Mouse (Mus musculus): ENCODE measurements at regions not wholly inside any gene's neighbourhood (a gene's known extent, or its start where the extent isn't known, plus 50 kb on each side); places are given as distances from the start of the nearest gene placed in this dataset.

DNA sequence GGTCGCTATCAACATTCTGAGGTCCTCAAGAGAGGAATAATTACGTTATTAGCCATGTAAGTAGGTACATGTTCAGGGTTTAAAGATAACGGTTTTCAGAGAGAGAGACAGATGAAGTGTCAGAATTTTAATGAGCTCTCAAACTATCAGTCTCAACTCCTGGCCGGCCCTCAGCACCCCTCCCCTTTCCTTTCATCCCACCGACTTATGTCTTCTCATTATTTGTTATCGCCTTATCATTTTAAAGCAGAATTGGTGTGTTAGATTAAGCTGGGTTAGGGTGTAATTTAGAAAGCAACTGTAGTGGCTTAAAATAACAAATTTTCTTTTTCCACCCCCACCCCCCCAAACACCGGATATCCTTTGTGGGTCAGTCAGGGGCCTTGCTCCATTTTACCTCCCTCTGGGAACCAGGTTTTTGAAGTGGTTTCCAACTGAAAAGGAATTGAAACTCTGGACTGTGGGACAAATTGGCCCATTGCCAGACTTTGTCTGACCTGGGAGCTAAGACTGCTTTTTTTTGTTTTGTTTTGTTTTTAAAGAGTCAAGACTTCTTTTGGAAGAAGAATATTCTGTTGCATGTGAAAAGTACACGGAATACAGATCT, 72.5 kb upstream of the Ppp1r12a start:
- DNase-seq (ENCODE audit: extremely low read depth, low read depth, low spot score): no peak
- Histone ChIP-seq H3K36me3 (ENCODE audit: control insufficient read depth, insufficient read depth, low read length) (no peaks in the 10 kb centered on the region), H3K27ac (replicated peaks; ENCODE audit: insufficient read depth, low read depth, low read length) (no peak overlapping the region), H3K27me3 (ENCODE audit: control insufficient read depth, insufficient read depth, low read length) (no peaks in the 10 kb centered on the region), H3K4me3 (ENCODE audit: insufficient read depth, low read depth, low read length) (no peak overlapping the region), H3K4me1 (ENCODE audit: control insufficient read depth, insufficient read depth, low read length) (no peaks in the 10 kb centered on the region), H3K9ac (ENCODE audit: low read depth, low read length) (no peak overlapping the region), H3K79me2 (ENCODE audit: control insufficient read depth, insufficient read depth, low read length) (no peaks in the 10 kb centered on the region)
- WGBS: 68% methylated on average over 8 of the region's 8 CpGs
- TF ChIP-seq POLR2A (IDR thresholded peaks at IDR 0.05; ENCODE audit: extremely low read depth, insufficient read depth, low read length) (no peak), CTCF (IDR thresholded peaks at IDR 0.05; ENCODE audit: low read depth, low read length) (no peak)

DNA sequence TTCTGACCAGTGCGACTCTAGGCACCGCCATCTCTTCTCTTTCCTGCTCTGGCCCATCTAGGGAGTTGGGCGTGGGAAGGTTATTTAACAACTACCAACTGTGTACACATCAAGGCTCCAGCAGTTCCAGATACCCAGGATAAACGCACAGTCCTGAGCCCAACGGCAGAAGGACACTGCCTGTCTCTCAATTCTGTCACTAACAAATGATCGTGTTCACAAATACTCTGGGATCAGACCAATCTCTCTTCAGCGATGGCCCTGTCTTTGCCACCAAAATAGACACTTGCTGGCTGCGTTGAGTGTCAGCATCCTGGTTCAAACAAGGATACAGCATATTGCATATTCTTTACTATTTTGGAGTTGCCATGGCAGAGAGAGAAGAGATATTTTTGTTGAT, 73.1 kb upstream of the Ppp1r12a start:
- no peaks in the 10 kb centered on the region for H3K27me3 ChIP-seq (ENCODE audit: control insufficient read depth, insufficient read depth, low read length)
- H3K27ac ChIP-seq (replicated peaks; ENCODE audit: insufficient read depth, low read depth, low read length): no peak overlapping the region
- H3K36me3 ChIP-seq (ENCODE audit: control insufficient read depth, insufficient read depth, low read length): no peaks in the 10 kb centered on the region
- no peak for DNase-seq (ENCODE audit: extremely low read depth, low read depth, low spot score)
- H3K4me3 ChIP-seq (ENCODE audit: insufficient read depth, low read depth, low read length): no peak overlapping the region
- no peaks in the 10 kb centered on the region for H3K79me2 ChIP-seq (ENCODE audit: control insufficient read depth, insufficient read depth, low read length)
- H3K9ac ChIP-seq (ENCODE audit: low read depth, low read length): no peak overlapping the region
- 43% methylated on average over 8 of the region's 8 CpGs for WGBS
- H3K4me1 ChIP-seq (ENCODE audit: control insufficient read depth, insufficient read depth, low read length): no peaks in the 10 kb centered on the region
- TF ChIP-seq CTCF (IDR thresholded peaks at IDR 0.05; ENCODE audit: low read depth, low read length) (no peak), POLR2A (IDR thresholded peaks at IDR 0.05; ENCODE audit: extremely low read depth, insufficient read depth, low read length) (no peak)

DNA sequence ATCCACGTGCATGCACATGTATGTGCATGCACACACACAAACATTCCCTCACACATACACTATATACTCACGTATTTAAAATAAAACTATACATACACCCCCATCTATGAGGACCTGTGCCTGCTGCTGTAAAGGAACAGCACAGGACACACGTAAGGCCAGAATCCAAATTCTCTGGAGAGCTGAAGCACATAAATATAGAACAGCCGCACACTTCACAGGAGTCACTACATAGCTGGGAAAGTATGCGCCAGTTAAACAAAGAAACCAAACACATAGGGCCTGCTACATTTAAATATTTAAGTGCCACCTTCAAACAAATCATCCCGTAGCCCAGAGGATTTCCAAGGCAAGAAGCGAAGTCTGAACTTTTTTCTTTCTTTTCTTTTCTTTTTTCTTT, 73.8 kb upstream of the Ppp1r12a start:
- H3K36me3 ChIP-seq (ENCODE audit: control insufficient read depth, insufficient read depth, low read length): no peaks in the 10 kb centered on the region
- no peak overlapping the region for H3K27ac ChIP-seq (replicated peaks; ENCODE audit: insufficient read depth, low read depth, low read length)
- H3K4me1 ChIP-seq (ENCODE audit: control insufficient read depth, insufficient read depth, low read length): no peaks in the 10 kb centered on the region
- H3K4me3 ChIP-seq (ENCODE audit: insufficient read depth, low read depth, low read length): no peak overlapping the region
- H3K27me3 ChIP-seq (ENCODE audit: control insufficient read depth, insufficient read depth, low read length): no peaks in the 10 kb centered on the region
- WGBS: 93% methylated on average over 7 of the region's 7 CpGs
- no peak for TF ChIP-seq POLR2A (IDR thresholded peaks at IDR 0.05; ENCODE audit: extremely low read depth, insufficient read depth, low read length)
- no peak for TF ChIP-seq CTCF (IDR thresholded peaks at IDR 0.05; ENCODE audit: low read depth, low read length)
- DNase-seq (ENCODE audit: extremely low read depth, low read depth, low spot score): no peak
- H3K79me2 ChIP-seq (ENCODE audit: control insufficient read depth, insufficient read depth, low read length): no peaks in the 10 kb centered on the region
- no peak overlapping the region for H3K9ac ChIP-seq (ENCODE audit: low read depth, low read length)

DNA sequence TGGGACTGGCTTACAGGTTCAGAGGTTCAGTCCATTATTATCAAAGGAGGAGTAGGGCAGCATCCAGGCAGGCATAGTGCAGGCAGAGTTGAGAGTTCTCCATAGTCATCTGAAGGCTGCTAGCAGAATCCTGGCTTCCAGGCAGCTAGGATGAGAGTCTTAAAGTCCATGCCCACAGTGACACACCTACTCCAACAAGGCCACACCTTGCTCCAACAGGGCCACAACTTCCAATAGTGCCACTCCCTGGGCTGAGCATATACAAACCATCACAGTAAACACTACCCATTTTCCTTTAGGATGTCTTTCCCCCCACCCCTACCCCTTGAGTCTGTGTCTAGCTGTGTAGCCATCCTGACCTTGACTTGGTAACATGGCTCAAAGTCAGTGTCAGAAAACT, 78.8 kb upstream of the Ppp1r12a start:
- H3K36me3 ChIP-seq (ENCODE audit: control insufficient read depth, insufficient read depth, low read length): no peaks in the 10 kb centered on the region
- H3K4me1 ChIP-seq (ENCODE audit: control insufficient read depth, insufficient read depth, low read length): no peaks in the 10 kb centered on the region
- no peak for DNase-seq (ENCODE audit: extremely low read depth, low read depth, low spot score)
- H3K4me3 ChIP-seq (ENCODE audit: insufficient read depth, low read depth, low read length): no peak overlapping the region
- H3K27ac ChIP-seq (replicated peaks; ENCODE audit: insufficient read depth, low read depth, low read length): no peak overlapping the region
- TF ChIP-seq POLR2A (IDR thresholded peaks at IDR 0.05; ENCODE audit: extremely low read depth, insufficient read depth, low read length): no peak
- TF ChIP-seq CTCF (IDR thresholded peaks at IDR 0.05; ENCODE audit: low read depth, low read length): no peak
- no peaks in the 10 kb centered on the region for H3K79me2 ChIP-seq (ENCODE audit: control insufficient read depth, insufficient read depth, low read length)
- H3K9ac ChIP-seq (ENCODE audit: low read depth, low read length): no peak overlapping the region
- H3K27me3 ChIP-seq (ENCODE audit: control insufficient read depth, insufficient read depth, low read length): no peaks in the 10 kb centered on the region

DNA sequence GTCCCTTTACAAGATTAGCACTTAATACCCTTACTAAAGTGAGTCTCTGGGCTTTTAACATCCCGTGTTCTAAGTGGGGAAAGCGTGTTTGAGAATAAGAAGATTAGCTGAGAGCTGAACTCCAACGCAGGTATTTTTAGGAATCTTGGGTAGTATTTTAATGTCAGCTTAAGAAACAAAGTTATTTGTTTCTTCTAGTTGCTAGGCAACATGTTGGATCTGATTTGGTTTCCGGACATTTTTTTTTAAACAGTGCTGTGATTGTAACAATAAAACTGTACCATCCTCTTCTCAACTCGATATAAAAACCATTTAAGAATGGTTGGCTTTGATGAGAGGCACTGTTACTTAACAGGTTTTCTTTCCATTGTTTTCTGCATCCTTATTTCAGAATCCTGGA, 86.8 kb upstream of the Ppp1r12a start:
- Histone ChIP-seq H3K27ac (replicated peaks; ENCODE audit: insufficient read depth, low read depth, low read length) (no peak overlapping the region), H3K79me2 (ENCODE audit: control insufficient read depth, insufficient read depth, low read length) (no peaks in the 10 kb centered on the region), H3K4me1 (ENCODE audit: control insufficient read depth, insufficient read depth, low read length) (0 out of 2 replicates have a peak, but pooled peaks cover 1% of the 10 kb centered on the region), H3K36me3 (ENCODE audit: control insufficient read depth, insufficient read depth, low read length) (no peaks in the 10 kb centered on the region), H3K27me3 (ENCODE audit: control insufficient read depth, insufficient read depth, low read length) (no peaks in the 10 kb centered on the region), H3K4me3 (ENCODE audit: insufficient read depth, low read depth, low read length) (no peak overlapping the region), H3K9ac (ENCODE audit: low read depth, low read length) (no peak overlapping the region)
- WGBS: 82% methylated on average over 5 of the region's 5 CpGs
- DNase-seq (ENCODE audit: extremely low read depth, low read depth, low spot score): no peak
- TF ChIP-seq CTCF (IDR thresholded peaks at IDR 0.05; ENCODE audit: low read depth, low read length) (no peak), POLR2A (IDR thresholded peaks at IDR 0.05; ENCODE audit: extremely low read depth, insufficient read depth, low read length) (no peak)

DNA sequence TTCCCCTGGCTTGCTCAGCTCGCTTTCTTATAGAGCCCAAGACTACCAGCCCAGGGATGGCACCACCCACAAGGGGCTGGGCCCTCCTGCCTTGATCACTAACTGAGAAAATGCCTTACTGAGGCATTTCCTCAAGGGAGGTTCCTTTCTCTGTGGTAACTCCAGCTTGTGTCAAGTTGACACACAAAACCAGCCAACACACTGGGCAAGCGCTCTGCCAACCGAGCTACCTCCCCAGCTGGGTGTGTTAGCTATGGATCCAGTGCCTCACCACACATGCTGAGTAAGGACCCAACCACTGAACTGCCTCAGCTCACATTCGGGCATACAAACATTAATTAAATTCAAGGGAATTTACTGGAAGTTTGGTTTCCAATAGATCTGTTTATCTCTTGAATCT, 88.2 kb upstream of the Ppp1r12a start:
- no peak for TF ChIP-seq POLR2A (IDR thresholded peaks at IDR 0.05; ENCODE audit: extremely low read depth, insufficient read depth, low read length)
- no peak for TF ChIP-seq CTCF (IDR thresholded peaks at IDR 0.05; ENCODE audit: low read depth, low read length)
- Histone ChIP-seq H3K79me2 (ENCODE audit: control insufficient read depth, insufficient read depth, low read length) (no peaks in the 10 kb centered on the region), H3K27me3 (ENCODE audit: control insufficient read depth, insufficient read depth, low read length) (no peaks in the 10 kb centered on the region), H3K9ac (ENCODE audit: low read depth, low read length) (no peak overlapping the region), H3K36me3 (ENCODE audit: control insufficient read depth, insufficient read depth, low read length) (no peaks in the 10 kb centered on the region), H3K4me3 (ENCODE audit: insufficient read depth, low read depth, low read length) (no peak overlapping the region), H3K27ac (replicated peaks; ENCODE audit: insufficient read depth, low read depth, low read length) (no peak overlapping the region), H3K4me1 (ENCODE audit: control insufficient read depth, insufficient read depth, low read length) (0 out of 2 replicates have a peak, but pooled peaks cover 1% of the 10 kb centered on the region)
- WGBS: 46% methylated on average over 4 of the region's 4 CpGs
- peak; percentile 83 for DNase-seq (ENCODE audit: extremely low read depth, low read depth, low spot score)

All from liver, adult 2 months (tissue).